Mouse (Mus musculus): ENCODE results near the gene Ccdc102a. TPM values are rescaled to one million over a fixed set of nuclear protein-coding genes. Genes with fewer than 3 reads are reported as not detected.
"Not testable (repeated sequence)": the region's sequence is repeated elsewhere in the genome, so short reads cannot be mapped to it uniquely, and the experiment has no call there.

The Ccdc102a gene
- polyA plus RNA-seq, 1 experiment: 11.1 TPM

DNA sequence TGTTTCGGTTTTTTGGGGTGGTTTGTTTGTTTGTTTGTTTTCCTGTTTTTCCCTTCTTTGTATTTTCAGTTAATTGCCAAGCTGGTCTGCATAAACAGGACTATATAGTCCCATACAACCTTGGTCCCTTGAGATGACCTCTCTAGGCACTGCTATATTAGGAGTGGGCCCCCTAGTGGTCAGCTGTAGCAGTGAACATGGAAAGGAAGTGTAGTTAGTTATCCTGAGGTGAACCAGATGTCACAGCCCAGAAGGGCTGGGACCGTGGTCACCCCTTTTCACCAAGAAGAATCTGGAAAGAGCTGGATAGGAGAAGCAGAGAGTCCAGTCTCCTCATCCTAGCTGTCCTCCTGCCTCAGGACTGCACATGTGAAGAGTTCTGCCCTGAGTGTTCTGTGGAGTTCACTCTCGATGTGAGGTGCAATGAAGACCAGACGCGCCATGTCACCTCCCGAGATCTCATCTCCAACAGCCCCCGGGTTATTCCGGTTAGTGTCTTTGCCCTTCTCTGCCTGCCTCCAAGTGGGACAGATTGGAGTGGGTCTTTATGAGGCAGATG lies 56.5 kb downstream of the Ccdc102a start:
- TF ChIP-seq POLR2A (IDR thresholded peaks at IDR 0.05; ENCODE audit: borderline replicate concordance, extremely low read depth, insufficient read depth, insufficient read length, poor library complexity, severe bottlenecking) (no peak), CTCF (IDR thresholded peaks at IDR 0.05; ENCODE audit: borderline replicate concordance, extremely low read depth, insufficient read depth, insufficient read length) (peak; percentile 79; the same call in 1 of the 2 replicates)

DNA sequence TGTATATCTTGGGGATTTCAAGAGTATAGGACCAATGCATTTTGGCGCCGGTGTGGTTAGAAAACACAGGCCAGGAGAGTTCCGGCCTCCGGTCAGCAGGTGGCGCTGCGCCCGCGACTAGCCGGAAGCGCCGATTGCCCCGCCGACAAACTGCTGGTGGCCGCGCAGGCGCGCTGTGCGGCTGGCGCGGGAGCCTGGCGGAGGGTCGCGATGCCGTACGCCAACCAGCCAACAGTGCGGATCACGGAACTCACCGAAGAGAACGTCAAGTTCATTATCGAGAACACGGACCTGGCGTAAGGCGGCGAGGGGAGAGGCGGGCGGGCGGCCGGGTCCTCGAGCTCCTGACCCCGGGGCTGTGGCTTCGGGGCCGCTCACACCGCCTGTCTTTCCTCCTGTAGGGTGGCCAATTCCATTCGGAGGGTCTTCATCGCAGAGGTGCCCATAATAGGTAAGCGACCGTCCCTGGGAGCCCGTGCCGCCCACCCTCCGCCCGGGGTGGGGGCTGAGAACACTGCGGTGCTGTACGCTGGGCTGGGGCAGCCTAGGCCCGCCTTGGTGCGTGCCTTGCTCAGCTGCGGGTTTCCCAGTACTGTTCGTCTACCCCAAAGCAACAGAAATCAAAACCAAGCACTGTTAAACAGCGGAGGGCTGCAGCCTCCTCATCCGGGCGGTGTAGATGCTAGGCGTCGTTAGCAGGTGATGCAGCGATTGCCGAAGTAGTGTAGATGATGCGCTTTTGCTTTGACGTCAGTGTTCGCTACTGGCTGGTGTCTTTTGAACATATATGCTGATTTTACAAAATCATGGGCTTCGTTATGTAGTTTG lies 60.3 kb downstream of the Ccdc102a start, which contains the start of gene Polr2c:
Gene Polr2c, plus strand, starts transcription at position 105 of the 828 bp plus-strand sequence.
- DNase-seq (ENCODE audit: low read depth): peak; percentile 94
- TF ChIP-seq CTCF (IDR thresholded peaks at IDR 0.05; ENCODE audit: borderline replicate concordance, extremely low read depth, insufficient read depth, insufficient read length) (peak; percentile 94), POLR2A (IDR thresholded peaks at IDR 0.05; ENCODE audit: borderline replicate concordance, extremely low read depth, insufficient read depth, insufficient read length, poor library complexity, severe bottlenecking) (peak; percentile 86)

More for the DNA sequence above, 56.5 kb downstream of the Ccdc102a start:
- DNase-seq (ENCODE audit: low read depth): peak; percentile 57

DNA sequence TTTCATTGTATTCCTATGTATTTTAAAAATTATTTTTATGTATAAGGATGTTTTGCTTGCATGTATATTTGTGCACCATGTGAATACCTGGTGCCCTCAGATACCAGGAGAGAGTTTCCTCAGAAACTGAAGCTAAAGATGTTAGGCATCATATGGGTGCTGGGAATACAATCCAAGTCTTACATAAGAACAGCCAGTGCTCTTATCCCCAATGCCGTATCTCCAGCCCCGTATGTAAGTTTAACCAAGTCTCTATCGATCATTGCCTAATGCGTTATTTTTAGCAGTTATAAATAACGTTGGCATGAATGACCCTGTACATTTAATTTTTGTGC lies 60.9 kb downstream of the Ccdc102a start:
- TF ChIP-seq POLR2A (IDR thresholded peaks at IDR 0.05; ENCODE audit: borderline replicate concordance, extremely low read depth, insufficient read depth, insufficient read length, poor library complexity, severe bottlenecking): no peak
- no peak for TF ChIP-seq CTCF (IDR thresholded peaks at IDR 0.05; ENCODE audit: borderline replicate concordance, extremely low read depth, insufficient read depth, insufficient read length)
- no peak for DNase-seq (ENCODE audit: low read depth)

- not testable (repeated sequence) for DNase-seq (ENCODE audit: low read depth)
Measured at GRCm38 (mm10) chr8:94854761-94855160, 63.1 kb downstream of the Ccdc102a start.

Other genes starting within 250 kb of the Ccdc102a start
- gene Pllp, start 221.8 kb downstream of the Ccdc102a start, polyA plus RNA-seq (2012; rRNA removed): 1.0 and 1.2 TPM in 2 replicates
- 0.04 TPM in 2 replicates for gene Ccl22, start 172.5 kb downstream of the Ccdc102a start, polyA plus RNA-seq (2012; rRNA removed)
- 23.9 and 28.2 TPM in 2 replicates for gene Cx3cl1, start 146.1 kb downstream of the Ccdc102a start, polyA plus RNA-seq (2012; rRNA removed)
- gene Ccl17, start 107.6 kb downstream of the Ccdc102a start, polyA plus RNA-seq (2012; rRNA removed): 0.18 TPM in 1 of 2 replicates, not detected in the other
- gene Coq9, start 79.8 kb downstream of the Ccdc102a start, polyA plus RNA-seq (2012; rRNA removed): 60.1 and 62.3 TPM in 2 replicates
- gene Ciapin1, start 79.7 kb downstream of the Ccdc102a start, polyA plus RNA-seq (2012; rRNA removed): 81.3 and 82.0 TPM in 2 replicates
- gene Polr2c, start 60.6 kb downstream of the Ccdc102a start, polyA plus RNA-seq (2012; rRNA removed): 98.3 and 144 TPM in 2 replicates
- gene Dok4, start 41.8 kb downstream of the Ccdc102a start, polyA plus RNA-seq (2012; rRNA removed): 82.4 and 85.0 TPM in 2 replicates
- gene Adgrg5, start 5.6 kb upstream of the Ccdc102a start, polyA plus RNA-seq (2012; rRNA removed): 0.27 and 0.28 TPM in 2 replicates
- gene Adgrg1, start 56.7 kb upstream of the Ccdc102a start, polyA plus RNA-seq (2012; rRNA removed): 468 and 636 TPM in 2 replicates
- gene Adgrg3, start 99.6 kb upstream of the Ccdc102a start, polyA plus RNA-seq (2012; rRNA removed): 2.1 and 3.0 TPM in 2 replicates
- gene Drc7, start 137.0 kb upstream of the Ccdc102a start, polyA plus RNA-seq (2012; rRNA removed): 2.0 and 4.2 TPM in 2 replicates
- 56.2 and 67.2 TPM in 2 replicates for gene Katnb1, start 163.1 kb upstream of the Ccdc102a start, polyA plus RNA-seq (2012; rRNA removed)